Mouse (Mus musculus) 3134 (cell line): Measurements from ENCODE around the gene Sptbn1.

Experiments used
- DNase-seq: peaks from one replicate; pipeline ENCODE4 v3.0.0-alpha.2; 2011; ENCODE audit warnings: low spot score; ENCODE audit not compliant: insufficient read length; ENCODE audit errors: extremely low read depth

The Sptbn1 gene

DNA sequence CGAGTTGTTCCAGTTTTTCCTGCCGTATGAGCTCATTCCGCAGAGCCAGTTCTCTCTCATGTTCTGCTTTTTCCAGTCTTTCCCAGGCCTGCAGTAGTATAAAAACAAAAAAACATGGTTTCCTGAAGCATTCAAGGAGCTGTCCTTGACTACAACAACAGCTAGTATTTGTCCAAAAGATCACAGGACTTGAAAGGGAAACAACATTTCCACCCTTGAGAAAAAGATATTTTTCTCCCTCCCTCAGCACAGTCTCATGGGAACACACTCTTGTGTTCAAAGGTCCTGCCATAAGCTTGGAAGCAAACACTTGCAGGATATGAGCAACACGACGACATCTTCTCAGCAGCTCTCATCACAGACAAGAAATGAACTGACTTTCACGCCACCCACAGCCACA is 124.9 kb downstream of the Sptbn1 start:
- no peak for DNase-seq

- no peak for DNase-seq
These were observed 128.7 kb downstream of the Sptbn1 start for GRCm38 (mm10) chr11:30139165-30139826.

DNA sequence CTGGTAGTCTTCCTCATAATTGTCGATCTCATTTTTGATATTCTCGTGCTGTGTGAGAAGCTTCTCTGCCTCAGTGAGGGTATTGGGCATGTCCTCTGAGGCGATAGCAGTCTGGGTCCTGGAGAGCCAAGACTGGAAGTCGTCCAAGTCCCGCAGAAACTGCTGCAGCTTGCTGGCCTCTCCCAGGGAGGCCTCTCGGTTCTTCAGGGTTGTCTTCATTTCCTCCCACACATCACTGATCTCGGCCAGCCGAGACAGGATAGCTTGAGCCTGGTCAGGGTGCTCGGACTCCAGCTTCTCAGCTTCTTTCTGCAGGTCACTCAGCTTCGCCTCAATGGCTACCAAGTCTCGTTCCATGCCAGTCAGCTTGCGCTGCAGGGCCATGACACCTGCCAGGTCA is 130.9 kb downstream of the Sptbn1 start:
- DNase-seq = no peak

GRCm38 (mm10) chr11:30134058-30134457 is 133.9 kb downstream of the Sptbn1 start:
- DNase-seq = no peak

- no peak for DNase-seq
These were observed 135.4 kb downstream of the Sptbn1 start for GRCm38 (mm10) chr11:30132581-30132980.

DNA sequence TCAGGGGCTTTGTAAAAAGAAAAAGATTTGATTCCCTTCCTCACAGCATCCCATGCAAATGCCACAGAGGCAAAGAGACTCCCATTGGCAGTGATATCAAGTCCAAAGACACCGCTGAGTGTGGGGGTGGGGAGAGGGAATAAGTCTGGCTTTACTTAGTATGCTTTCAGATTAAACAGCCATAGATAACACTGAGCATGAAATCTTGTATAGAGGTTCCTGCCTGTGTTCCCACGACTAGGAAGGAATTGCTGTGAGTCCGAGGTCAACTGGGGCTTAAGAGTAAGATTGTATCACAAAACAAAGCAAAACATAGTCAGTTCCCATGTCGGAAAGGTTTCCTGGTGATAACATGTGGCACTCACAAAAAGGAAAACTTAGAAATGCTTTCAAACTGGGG is 136.3 kb downstream of the Sptbn1 start:
- DNase-seq = no peak

- DNase-seq = no peak
These were observed 138.6 kb downstream of the Sptbn1 start for GRCm38 (mm10) chr11:30129339-30129738.

GRCm38 (mm10) chr11:30126840-30127239 is 141.1 kb downstream of the Sptbn1 start:
- no peak for DNase-seq

DNA sequence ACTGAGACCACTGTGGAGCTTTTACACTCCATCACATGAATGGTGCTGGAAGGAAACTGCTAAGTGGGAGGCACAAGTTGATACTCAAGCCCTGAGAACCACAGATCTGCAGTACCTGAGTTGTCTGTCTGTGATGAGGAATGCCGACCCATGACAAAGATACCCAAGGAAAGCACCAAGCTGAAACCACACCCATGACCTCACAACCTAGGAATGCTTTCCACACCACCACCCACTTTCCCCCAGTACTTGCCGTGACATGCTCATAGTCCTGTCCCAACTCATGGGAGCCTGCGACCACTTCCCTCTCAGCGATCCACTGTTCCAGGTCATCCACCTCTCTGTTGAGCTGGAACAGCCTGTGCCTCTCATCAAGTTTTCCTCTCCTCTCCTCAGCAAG is 149.9 kb downstream of the Sptbn1 start:
- DNase-seq = peak; percentile 33

GRCm38 (mm10) chr11:30113631-30114030 is 154.3 kb downstream of the Sptbn1 start:
- DNase-seq = no peak

DNA sequence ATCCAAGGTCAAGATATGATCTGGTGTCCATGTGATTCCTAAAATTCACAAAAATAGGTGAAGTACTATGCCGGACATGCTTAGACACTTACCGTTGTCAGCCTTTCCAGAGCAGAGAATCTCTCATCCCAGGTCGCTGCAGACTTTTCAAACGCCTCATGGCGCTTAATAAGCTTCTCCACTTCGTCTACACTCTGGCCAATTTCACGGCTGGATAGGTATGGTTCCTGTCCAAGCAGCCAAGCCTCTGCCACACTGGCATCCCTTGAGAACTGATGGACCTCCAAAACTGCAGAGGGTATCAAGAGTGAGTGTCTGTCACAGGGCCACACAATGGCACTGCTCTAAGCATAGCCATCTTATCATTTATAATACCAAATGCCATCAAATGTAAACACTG is 157.3 kb downstream of the Sptbn1 start:
- no peak for DNase-seq

DNA sequence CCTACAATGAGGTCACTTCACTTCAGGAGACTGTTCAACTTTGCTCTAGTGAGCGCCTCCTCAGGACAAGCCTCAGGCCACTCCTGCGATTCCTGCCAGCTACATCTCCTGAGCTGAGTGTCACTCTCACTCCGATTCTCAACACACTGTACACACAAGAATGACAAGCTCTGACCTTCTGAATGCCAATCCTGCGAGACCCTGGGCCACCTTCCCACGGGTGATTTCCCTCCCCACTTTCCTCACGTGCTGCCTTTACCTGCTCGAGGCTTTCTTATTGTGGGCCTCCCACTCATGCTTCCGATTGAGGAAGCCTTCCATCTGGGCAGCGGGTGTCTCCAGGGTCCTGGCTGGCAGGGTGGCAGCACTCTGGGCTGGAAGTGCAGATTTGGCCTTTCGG is 163.8 kb downstream of the Sptbn1 start:
- DNase-seq = no peak

- no peak for DNase-seq
These were observed 165.4 kb downstream of the Sptbn1 start for GRCm38 (mm10) chr11:30102594-30102993.

DNA sequence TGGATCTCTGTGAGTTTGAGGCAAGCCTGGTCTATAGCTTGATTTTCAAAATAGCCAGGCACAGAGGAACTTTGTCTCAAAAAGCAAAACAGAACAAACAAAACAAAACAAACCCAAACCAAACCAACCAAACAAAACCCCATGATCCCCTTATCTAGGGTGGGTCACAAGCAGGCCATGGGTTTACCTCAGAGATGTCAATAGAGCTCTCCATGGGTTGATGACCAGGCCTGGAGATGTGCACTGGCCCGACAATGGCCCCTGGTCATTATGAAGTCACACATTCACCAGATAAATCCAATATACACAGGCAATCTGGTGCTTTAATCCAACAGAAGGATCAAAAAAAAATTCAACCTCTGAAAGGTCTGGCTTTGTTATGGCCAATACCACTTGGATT is 166.2 kb downstream of the Sptbn1 start:
- no peak for DNase-seq

- no peak for DNase-seq
These were observed 166.8 kb downstream of the Sptbn1 start for GRCm38 (mm10) chr11:30101162-30101561.

DNA sequence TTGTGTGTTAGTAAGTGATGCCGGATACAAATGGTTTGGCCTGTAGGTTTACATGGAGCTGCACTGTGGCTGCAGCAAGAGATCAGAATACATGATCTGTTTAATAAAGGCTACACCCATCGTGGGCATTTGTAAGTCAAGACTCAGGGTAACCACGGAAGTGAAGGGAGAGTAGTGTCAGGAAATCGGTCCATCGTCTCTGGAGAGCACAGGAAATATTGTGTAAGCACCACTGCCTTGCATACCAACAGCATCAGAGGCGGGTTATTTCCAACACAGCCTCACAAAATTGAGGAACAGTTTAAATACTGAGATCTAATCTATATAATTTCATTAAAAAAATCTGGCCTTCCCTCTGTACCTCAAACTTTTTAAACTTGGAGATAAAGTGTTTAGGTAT is 168.1 kb downstream of the Sptbn1 start:
- no peak for DNase-seq

DNA sequence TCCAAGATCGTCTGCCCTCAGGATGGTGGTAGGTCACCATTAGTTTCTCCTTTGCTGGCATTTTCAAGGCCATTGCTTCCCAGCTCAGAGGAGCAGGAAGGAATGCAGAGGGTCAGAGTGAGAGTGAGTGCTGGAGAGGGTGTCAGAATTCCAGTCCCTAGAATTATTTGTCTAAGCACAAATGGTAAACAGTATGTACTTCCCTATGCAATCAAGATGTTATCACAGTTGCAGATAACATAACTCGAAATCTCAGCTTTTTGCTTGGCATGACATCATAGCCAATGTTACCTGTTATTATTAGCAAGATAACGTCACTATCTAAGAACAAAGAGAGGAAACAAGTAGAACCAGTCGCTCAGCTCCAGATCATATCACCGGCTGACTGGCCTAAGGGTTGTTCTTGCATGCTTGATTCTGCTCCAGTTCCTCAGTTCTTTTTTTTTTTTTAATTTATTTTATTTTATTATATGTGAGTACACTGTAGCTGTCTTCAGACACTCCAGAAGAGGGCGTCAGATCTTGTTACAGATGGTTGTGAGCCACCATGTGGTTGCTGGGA is 172.7 kb downstream of the Sptbn1 start:
- DNase-seq = no peak

- DNase-seq = no peak
These were observed 176.1 kb downstream of the Sptbn1 start for GRCm38 (mm10) chr11:30091892-30092291.

- no peak for DNase-seq
These were observed 182.9 kb downstream of the Sptbn1 start for GRCm38 (mm10) chr11:30085114-30085513.

DNA sequence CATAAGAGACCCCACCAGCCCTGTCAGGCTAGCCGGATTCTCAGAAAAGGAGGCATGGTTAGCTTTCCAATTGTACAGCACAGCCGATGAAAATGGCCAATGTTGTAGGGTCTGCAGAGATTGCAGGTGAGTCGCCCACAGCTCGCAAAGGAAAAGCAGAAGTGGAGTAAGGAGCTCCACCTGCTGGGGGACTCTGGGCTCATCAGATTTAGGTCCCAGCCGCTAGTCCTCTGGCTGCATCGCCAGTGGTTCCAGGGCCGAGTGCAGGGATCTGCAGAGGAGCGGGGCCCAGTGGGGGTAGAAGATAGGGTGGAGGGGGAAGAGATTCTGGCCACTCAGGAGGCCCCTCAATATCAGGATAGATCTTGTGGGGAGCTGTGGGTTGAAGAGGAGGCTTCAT is 210.7 kb downstream of the Sptbn1 start:
- DNase-seq = no peak
